Mouse (Mus musculus) stomach, embryonic 14.5 days (tissue): ENCODE data around the gene Plin3. TPM values are rescaled to one million over a fixed set of nuclear protein-coding genes. Genes with fewer than 3 reads are reported as not detected.

Source experiments
- ATAC-seq: fragments of 200-750 bp; cut with Nextera tagmentation; 2 replicates; pipeline ENCODE4 v1.8.0; 2017; ENCODE audit warnings: low read depth, moderate TSS enrichment; ENCODE audit not compliant: insufficient number of reproducible peaks, insufficient read depth, low FRiP score
- H3K27ac ChIP-seq: fragments of 300-500 bp; sonication (generic); 2 replicates; pipeline ENCODE4 v1.5.1; 2014; ENCODE audit warnings: mild to moderate bottlenecking, low read length, moderate library complexity, mixed read lengths
- H3K27me3 ChIP-seq: fragments of 300-500 bp; sonication (generic); 2 replicates; pipeline ENCODE4 v1.6.1; 2014; ENCODE audit warnings: low read length, control low read depth, mixed read lengths; ENCODE audit not compliant: control insufficient read depth, insufficient read depth
- H3K36me3 ChIP-seq: fragments of 300-500 bp; sonication (generic); 2 replicates; pipeline ENCODE4 v1.6.1; 2014; ENCODE audit warnings: mild to moderate bottlenecking, control low read depth, low read length, moderate library complexity, mixed read lengths; ENCODE audit not compliant: control insufficient read depth, insufficient read depth
- H3K4me1 ChIP-seq: fragments of 300-500 bp; sonication (generic); 2 replicates; pipeline ENCODE4 v1.6.1; 2014; ENCODE audit warnings: low read length, control low read depth, mixed read lengths; ENCODE audit not compliant: control insufficient read depth, insufficient read depth
- H3K4me2 ChIP-seq: fragments of 300-500 bp; sonication (generic); replicated peaks from 2 replicates; pipeline ENCODE4 v1.6.1; 2014; ENCODE audit warnings: low read depth, low read length, control low read depth
- H3K4me3 ChIP-seq: fragments of 300-500 bp; sonication (generic); 2 replicates; pipeline ENCODE4 v1.5.1; 2014; ENCODE audit warnings: low read depth, low read length, control low read depth
- H3K9ac ChIP-seq: fragments of 300-500 bp; sonication (generic); replicated peaks from 2 replicates; pipeline ENCODE4 v1.6.1; 2014; ENCODE audit warnings: low read depth, mild to moderate bottlenecking, control low read depth, low read length, moderate library complexity, mixed read lengths
- H3K9me3 ChIP-seq: fragments of 300-500 bp; sonication (generic); 2 replicates; pipeline ENCODE4 v1.6.1; 2016; ENCODE audit warnings: low read depth, low read length, control low read depth; ENCODE audit not compliant: control insufficient read depth
- WGBS: fragments of 180-500 bp; shearing (Covaris S2); extraction: QIAGEN DNeasy Blood & Tissue Kit; methylation state at CpG from one replicate; pipeline ENCODE4 v1.1.7; 2014; 5-methylcytosine and 5-hydroxymethylcytosine counted together
- polyA plus RNA-seq: library from polyadenylated mRNA; unstranded; fragments of >200 nt; fragmentation: Nextera tagmentation; extraction: Ambion mirVana; gene quantifications from 2 replicates; pipeline ENCODE4 v1.2.1, GENCODE M21; 2014

Gene Plin3
- polyA plus RNA-seq, 1 experiment from 2014 or later: 76.6 TPM

DNA sequence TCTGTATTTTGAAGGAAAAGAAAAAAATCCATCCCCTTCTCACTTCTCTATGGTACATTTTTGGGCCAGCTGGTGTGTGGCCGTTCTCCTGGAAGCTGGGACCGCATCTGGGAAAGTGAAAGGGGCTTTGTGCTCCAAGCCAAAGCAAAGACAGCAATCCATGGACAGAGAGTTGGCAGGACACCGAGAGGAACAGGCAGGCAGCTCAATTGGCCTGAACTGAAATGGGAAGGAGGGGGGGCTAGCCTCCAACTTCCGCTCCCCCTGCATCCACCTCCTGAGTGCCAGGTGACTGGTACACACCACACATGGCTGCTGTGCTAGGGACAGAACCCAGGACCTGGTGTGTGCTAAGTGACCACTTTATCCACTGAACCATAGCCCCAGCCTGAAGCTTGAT is 9.9 kb downstream of the Plin3 start:
- Histone ChIP-seq H3K9me3 (no peaks in the 10 kb centered on the region), H3K27me3 (no peaks in the 10 kb centered on the region), H3K9ac (no peak overlapping the region), H3K27ac (no peak overlapping the region; the same call in 1 of the 2 replicates), H3K4me1 (peaks cover 6% of the 10 kb centered on the region), H3K36me3 (peaks cover 61% of the 10 kb centered on the region), H3K4me2 (no peak overlapping the region), H3K4me3 (no peak overlapping the region)
- no peak for ATAC-seq
- 87% methylated on average over 4 of the region's 4 CpGs for WGBS

DNA sequence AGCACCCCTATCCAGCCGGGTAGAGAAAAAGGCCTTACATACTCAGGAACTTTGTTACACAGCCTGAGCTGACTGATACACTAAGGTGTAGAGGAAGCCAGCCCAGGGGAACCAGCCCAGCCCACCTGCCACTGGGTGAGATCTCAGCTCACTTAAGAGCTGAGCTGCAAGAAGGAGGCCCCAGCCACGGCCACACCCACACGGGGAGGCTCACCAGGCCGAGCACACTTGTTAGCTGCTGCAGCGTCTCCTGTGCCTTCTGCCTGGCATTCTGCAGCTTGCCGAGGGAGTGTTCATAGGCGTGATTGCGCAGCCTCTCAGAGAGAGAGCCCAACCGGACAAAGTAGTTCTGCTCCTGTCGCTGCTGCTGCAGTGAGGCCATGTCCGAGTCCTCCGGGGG is 11.5 kb downstream of the Plin3 start:
- no peaks in the 10 kb centered on the region for H3K9me3 ChIP-seq
- no peaks in the 10 kb centered on the region for H3K27me3 ChIP-seq
- 88% methylated on average over 12 of the region's 12 CpGs for WGBS
- peaks cover 55% of the 10 kb centered on the region for H3K36me3 ChIP-seq
- no peak overlapping the region for H3K4me3 ChIP-seq
- H3K27ac ChIP-seq: no peak overlapping the region
- ATAC-seq: no peak
- H3K9ac ChIP-seq: no peak overlapping the region
- H3K4me2 ChIP-seq: no peak overlapping the region
- peaks cover 8% of the 10 kb centered on the region; the same call in 1 of the 2 replicates for H3K4me1 ChIP-seq

DNA sequence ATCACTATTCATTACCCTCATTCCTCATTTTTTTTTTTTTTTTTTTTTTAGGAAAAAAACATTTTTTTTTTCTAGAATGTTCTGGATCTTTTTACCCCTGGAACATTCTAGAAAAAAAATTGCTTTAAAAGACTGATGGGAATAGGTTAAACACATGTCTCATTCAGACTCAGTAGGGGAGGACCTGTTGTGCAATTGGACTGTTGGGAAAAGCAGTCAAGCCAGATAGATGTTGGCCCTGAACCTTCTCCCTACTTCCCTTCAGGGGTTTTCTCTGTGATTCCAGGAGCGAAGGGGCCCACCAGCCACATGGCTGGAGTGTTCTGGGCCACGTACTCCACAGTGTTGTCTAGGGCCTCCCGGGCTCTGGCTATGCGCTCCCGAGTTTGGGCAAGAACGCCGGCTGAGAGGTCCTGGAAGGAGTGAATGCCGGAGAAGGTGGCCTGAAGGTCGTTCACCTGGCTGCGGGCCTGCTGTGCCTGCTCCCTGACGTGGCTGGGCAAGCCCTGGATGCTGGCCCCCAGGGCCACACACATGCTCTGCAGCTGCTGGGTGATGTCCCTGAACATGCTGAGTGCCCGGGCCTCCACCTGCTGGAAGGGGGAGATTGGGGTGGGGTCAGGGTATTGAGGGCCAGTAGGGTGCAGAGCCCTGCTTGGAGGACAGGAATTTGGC is 13.1 kb downstream of the Plin3 start:
- Histone ChIP-seq H3K27me3 (no peaks in the 10 kb centered on the region), H3K4me1 (peaks cover 8% of the 10 kb centered on the region; the same call in 1 of the 2 replicates), H3K4me3 (no peak overlapping the region), H3K4me2 (no peak overlapping the region), H3K36me3 (peaks cover 40% of the 10 kb centered on the region; the same call in 1 of the 2 replicates), H3K27ac (no peak overlapping the region), H3K9me3 (no peaks in the 10 kb centered on the region), H3K9ac (no peak overlapping the region)
- 93% methylated on average over 12 of the region's 12 CpGs for WGBS
- ATAC-seq: no peak

DNA sequence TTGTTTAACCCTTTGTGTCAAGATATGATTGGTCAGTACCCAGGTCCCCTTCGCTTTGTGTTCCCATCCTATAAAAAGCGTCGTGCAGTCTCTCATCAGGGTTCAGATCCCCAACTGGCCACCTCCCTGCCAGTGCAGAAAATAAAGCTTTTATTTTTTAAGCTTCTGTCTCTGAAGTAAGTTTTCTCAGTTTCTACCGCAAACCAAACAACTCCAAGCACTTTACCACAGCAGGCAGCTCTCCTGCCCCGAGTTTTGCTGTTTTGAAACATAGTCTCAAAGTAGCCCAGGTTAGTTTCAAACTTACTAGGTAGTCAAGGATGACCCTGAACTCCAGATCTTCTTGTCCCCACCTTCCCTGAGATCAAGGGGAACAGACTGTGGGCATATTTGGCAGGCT is 14.3 kb downstream of the Plin3 start:
- peaks cover 32% of the 10 kb centered on the region; the same call in 1 of the 2 replicates for H3K36me3 ChIP-seq
- 92% methylated on average over 5 of the region's 5 CpGs for WGBS
- no peak overlapping the region for H3K27ac ChIP-seq

DNA sequence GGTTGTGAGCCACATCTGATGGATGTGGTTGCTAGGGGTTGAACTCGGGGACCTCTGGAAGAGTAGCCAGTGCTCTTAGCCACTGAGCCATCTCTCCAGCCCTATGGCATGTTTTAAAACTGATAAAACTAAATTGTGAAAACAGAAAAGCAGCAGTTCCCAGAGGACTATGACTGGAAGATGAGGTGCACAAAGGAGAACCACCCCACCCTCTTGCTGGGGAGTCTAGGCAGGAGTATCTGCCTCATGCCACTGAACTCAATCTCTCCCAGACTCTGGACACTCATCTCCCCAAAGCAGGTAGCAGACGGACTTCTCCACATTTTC is 15.1 kb downstream of the Plin3 start:
- Histone ChIP-seq H3K36me3 (peaks cover 31% of the 10 kb centered on the region; the same call in 1 of the 2 replicates), H3K9me3 (no peaks in the 10 kb centered on the region), H3K4me1 (peaks cover 8% of the 10 kb centered on the region; the same call in 1 of the 2 replicates), H3K4me3 (no peak overlapping the region), H3K9ac (no peak overlapping the region; the same call in 1 of the 2 replicates), H3K27me3 (no peaks in the 10 kb centered on the region), H3K4me2 (peak overlapping the region; percentile 54; the same call in 1 of the 2 replicates), H3K27ac (peak overlapping the region; percentile 89)
- WGBS: 31% methylated on average over 2 of the region's 2 CpGs
- no peak; the same call in 1 of the 2 replicates for ATAC-seq

More for the DNA sequence above, 14.3 kb downstream of the Plin3 start:
- Histone ChIP-seq H3K4me2 (no peak overlapping the region), H3K4me3 (no peak overlapping the region), H3K9me3 (no peaks in the 10 kb centered on the region), H3K9ac (no peak overlapping the region), H3K27me3 (no peaks in the 10 kb centered on the region), H3K4me1 (peaks cover 8% of the 10 kb centered on the region; the same call in 1 of the 2 replicates)
- ATAC-seq: no peak

DNA sequence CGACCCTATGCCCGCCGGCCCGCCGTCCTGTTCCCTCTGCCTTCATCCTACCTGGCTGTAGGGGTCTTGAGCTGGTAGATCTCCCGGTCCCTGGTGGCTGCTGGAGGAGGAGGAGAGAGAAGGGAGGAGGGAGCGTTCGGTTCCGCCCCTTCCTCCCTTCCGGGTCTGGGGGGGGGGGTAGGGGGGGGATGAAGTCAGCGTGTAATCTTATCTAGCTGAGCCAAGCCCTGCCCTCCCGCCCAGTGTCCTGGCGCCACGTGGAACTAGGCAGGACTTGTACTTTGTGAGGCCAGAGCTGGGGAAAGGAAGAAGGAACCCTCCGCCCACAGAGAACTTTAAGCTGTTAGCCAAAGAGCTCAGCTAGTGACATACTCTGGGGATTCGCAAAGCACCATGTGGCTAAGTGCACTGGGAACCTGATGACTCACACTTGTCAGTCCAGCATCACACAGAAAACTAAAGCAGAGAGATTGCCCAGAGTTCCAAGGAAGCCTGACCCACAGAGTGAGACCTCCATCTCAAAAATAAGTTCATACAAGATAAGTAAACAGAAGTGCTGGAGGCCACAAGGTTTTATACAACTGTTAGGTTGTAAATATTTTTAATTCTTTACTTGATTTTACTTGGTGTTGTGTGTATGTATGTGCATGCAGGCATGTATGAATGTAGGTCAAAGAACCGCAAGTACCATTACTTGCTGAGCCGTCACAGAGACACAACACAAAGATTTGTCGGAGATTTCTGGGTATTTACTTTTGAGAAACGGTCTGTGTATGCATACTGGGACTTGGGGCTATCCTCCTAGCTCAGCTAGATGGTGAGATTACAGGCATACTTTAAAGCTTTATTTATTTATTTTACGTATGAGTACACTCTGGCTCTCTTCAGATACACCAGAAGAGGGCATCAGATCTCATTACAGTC is 15.8 kb downstream of the Plin3 start, which contains the start of gene Ticam1:
Ticam1 (minus strand) TSS at position 144 of the 924 bp plus-strand sequence.
- Histone ChIP-seq H3K4me2 (peak within 1 kb of the TSS; percentile 54), H3K4me3 (peak within 1 kb of the TSS; percentile 48), H3K27ac (peak within 1 kb of the TSS; percentile 89), H3K36me3 (peaks cover 27% of the 10 kb centered on the region; the same call in 1 of the 2 replicates), H3K27me3 (no peaks in the 10 kb centered on the region), H3K9ac (peak within 1 kb of the TSS; percentile 49), H3K9me3 (no peaks in the 10 kb centered on the region), H3K4me1 (peaks cover 8% of the 10 kb centered on the region; the same call in 1 of the 2 replicates)
- WGBS: 2% methylated on average over 20 of the region's 21 CpGs
- ATAC-seq: peak; percentile 94

DNA sequence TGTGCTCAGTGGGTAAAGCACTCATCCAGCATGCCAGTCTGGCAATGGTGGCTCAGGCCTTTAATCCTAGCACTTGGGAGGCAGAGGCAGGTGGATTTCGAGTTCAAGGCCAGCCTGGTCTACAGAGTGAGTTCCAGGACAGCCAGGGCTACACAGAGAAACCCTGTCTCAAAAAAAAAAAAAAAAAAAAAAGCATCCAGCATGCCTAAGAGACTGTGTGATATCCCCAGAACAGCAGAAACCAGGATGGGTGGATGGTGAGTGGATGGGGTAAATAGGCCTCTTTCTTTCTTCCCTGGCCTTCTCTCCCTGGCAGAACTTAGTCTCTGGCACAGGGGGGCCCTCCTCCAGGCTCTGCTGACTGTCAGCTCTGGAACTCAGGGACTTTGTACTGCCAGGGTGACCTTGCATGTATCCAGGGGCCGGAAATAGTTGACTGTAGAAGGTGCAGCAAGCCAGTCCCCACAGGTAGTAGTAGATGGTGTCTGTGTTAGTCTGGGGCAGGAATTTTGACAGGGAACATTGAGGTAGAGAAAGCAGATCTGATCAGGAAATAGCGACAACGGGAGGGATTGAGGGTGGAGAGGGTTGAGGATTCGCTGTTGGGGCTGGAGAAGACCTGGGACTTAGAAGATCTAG is 16.7 kb downstream of the Plin3 start:
- Histone ChIP-seq H3K4me3 (peak overlapping the region; percentile 48), H3K27ac (peak overlapping the region; percentile 89), H3K4me1 (peaks cover 8% of the 10 kb centered on the region; the same call in 1 of the 2 replicates), H3K27me3 (no peaks in the 10 kb centered on the region), H3K36me3 (peaks cover 25% of the 10 kb centered on the region), H3K9ac (peak overlapping the region; percentile 49), H3K4me2 (peak overlapping the region; percentile 54), H3K9me3 (no peaks in the 10 kb centered on the region)
- ATAC-seq: peak; percentile 4; the same call in 1 of the 2 replicates
- 22% methylated on average over 5 of the region's 5 CpGs for WGBS

DNA sequence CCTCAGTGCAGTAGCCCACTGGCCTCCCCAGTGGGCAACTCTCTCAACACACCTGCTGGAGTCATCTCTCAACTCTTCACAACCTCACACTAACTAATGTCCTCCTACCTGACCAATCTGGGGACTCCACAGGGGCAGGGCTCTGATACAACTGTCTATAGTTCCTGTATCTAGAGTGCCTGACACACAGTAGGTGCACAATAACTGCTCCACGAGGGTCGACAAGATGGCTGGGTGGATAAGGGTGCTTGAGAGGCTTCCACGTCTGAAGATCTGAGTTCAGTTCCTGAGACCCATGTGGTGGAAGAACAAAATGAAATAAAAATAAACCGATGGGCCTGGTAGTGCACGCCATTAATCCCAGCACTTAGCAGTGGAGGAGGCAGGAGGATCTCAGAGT is 18.7 kb downstream of the Plin3 start:
- Histone ChIP-seq H3K4me2 (no peak overlapping the region), H3K36me3 (peaks cover 15% of the 10 kb centered on the region), H3K27me3 (no peaks in the 10 kb centered on the region), H3K9me3 (no peaks in the 10 kb centered on the region), H3K27ac (no peak overlapping the region), H3K4me1 (peaks cover 8% of the 10 kb centered on the region; the same call in 1 of the 2 replicates), H3K4me3 (no peak overlapping the region), H3K9ac (no peak overlapping the region)
- 88% methylated on average over 5 of the region's 5 CpGs for WGBS
- ATAC-seq: no peak
